Mouse (Mus musculus) testis, adult 2 months (tissue): Measurements from ENCODE around the gene St7. TPM values are rescaled to one million over a fixed set of nuclear protein-coding genes. Genes with fewer than 3 reads are reported as not detected.

Experiments
- H3K27ac ChIP-seq: fragments of 200-500 bp; 2 replicates; pipeline ENCODE4 v1.5.1; 2012; ENCODE audit warnings: low read depth, low read length; ENCODE audit not compliant: control insufficient read depth, insufficient read depth
- H3K27me3 ChIP-seq: fragments of 200-500 bp; 2 replicates; pipeline ENCODE4 v1.6.1; 2012; ENCODE audit warnings: mild to moderate bottlenecking, low read length, moderate library complexity; ENCODE audit not compliant: control insufficient read depth, insufficient read depth
- H3K36me3 ChIP-seq: fragments of 200-500 bp; 2 replicates; pipeline ENCODE4 v1.6.1; 2012; ENCODE audit warnings: mild to moderate bottlenecking, low read length; ENCODE audit not compliant: control insufficient read depth, insufficient read depth
- H3K4me1 ChIP-seq: fragments of 200-500 bp; 2 replicates; pipeline ENCODE4 v1.6.1; 2012; ENCODE audit warnings: low read length; ENCODE audit not compliant: control insufficient read depth, insufficient read depth
- H3K4me3 ChIP-seq: fragments of 200-500 bp; 2 replicates; pipeline ENCODE4 v1.5.1; 2012; ENCODE audit warnings: low read depth, mild to moderate bottlenecking, low read length, moderate library complexity, mixed read lengths; ENCODE audit not compliant: control insufficient read depth
- CTCF ChIP-seq: fragments of 200-500 bp; IDR thresholded peaks from 2 replicates; pipeline ENCODE4 v1.5.1; 2012; ENCODE audit warnings: low read depth, mild to moderate bottlenecking, inconsistent platforms, low read length, moderate library complexity; ENCODE audit not compliant: control insufficient read depth, insufficient read depth, insufficient replicate concordance
- POLR2A ChIP-seq: fragments of 200-500 bp; IDR thresholded peaks from 2 replicates; pipeline ENCODE4 v1.6.1; 2012; ENCODE audit warnings: low read depth, mild to moderate bottlenecking, inconsistent platforms, low read length, moderate library complexity; ENCODE audit not compliant: control insufficient read depth
- polyA plus RNA-seq: library from polyadenylated mRNA; depleted of rRNA; stranded (reverse); fragments of >200 nt; gene quantifications from 2 replicates; pipeline ENCODE4 v1.2.3, GENCODE M21; 2012

Gene St7
- polyA plus RNA-seq, 1 experiment: 16.1 TPM

DNA sequence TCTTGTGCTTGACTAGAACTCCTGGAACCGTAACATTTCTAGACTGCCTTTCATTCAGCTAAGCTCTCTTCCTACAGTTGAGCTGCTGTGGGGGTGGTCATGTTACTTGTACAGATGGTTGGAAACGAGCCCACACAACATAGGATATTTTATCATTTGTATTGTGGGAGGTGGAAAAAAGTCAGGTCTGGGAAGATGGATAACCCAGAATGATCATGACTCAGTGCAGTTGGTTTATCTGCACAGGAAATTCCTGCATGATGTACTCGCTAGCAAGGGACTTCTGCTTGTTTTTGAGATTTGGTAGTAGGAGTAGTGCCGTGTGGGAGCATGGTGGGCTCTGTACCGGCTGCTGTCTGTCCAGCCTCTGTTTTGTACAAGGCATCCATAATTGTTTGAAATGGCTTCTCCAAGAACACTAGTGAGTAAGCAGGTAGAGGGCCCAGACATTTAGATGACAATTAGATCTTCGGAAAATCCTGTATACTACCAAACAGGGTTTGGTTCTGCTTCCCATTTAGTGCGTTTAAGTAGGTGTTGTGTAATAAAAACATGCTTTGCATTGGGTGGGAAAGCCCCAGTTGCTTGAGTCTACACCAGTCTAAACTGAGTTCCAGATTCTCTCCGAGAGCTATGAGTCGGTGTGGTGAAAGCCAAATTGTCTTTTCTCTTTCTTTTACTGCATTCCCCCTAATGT is 71.4 kb downstream of the St7 start:
- H3K27me3 ChIP-seq: no peaks in the 10 kb centered on the region
- H3K4me1 ChIP-seq: no peaks in the 10 kb centered on the region
- TF ChIP-seq POLR2A: no peak
- no peak for TF ChIP-seq CTCF
- H3K27ac ChIP-seq: no peak overlapping the region
- no peak overlapping the region for H3K4me3 ChIP-seq
- H3K36me3 ChIP-seq: no peaks in the 10 kb centered on the region

DNA sequence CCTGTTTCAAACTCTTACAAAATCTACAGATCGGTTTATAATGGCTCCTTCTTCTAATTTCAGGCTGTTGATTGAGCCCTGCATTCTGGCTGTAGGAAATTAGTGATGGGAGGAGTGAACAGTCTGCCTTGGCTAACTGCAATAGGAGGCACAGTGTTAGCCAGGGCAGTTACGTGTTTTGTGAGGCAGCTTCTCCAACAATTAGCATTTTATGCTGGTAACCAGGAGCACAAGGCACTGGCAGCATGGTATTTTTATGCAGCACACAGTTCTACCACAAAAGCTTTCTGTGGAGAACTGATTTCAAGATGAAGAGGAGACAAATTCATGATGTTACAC is 71.9 kb downstream of the St7 start:
- Histone ChIP-seq H3K36me3 (no peaks in the 10 kb centered on the region), H3K27me3 (no peaks in the 10 kb centered on the region), H3K27ac (no peak overlapping the region), H3K4me1 (no peaks in the 10 kb centered on the region), H3K4me3 (no peak overlapping the region)
- TF ChIP-seq POLR2A (no peak), CTCF (no peak)

DNA sequence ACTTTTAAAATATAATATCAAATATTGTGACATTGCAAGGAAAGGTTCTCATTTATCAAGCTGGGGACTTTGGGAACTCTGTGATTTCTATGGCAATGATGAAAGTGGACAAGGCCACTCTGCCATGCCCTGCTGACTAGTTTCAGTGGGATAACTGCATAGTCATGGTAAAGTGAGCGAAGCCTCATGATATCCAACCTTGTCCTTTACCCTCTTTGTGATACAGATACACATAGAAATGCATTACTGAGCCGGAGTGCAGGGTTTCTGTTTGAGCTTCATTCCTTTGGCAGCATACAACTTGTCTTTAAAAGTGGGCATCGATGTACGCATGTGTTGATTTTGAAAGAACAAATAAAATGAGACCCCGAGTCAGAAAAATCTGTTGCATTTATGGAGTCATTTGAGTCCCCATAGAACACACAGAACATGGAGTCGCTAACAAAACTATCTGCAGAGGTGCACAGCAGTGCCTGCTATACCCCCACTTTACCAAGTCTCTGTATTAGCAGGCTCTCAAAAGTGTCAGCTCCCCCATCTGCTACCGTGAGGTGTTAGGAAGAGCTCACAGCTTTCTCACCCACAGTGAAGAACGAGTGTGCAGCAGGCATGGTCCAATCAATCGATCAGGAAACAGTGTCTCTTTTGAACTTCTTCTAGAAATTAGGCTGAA is 77.4 kb downstream of the St7 start:
- no peak overlapping the region for H3K27ac ChIP-seq
- H3K4me1 ChIP-seq: no peaks in the 10 kb centered on the region
- no peak overlapping the region for H3K4me3 ChIP-seq
- no peaks in the 10 kb centered on the region for H3K36me3 ChIP-seq
- H3K27me3 ChIP-seq: no peaks in the 10 kb centered on the region
- TF ChIP-seq CTCF: no peak
- no peak for TF ChIP-seq POLR2A

DNA sequence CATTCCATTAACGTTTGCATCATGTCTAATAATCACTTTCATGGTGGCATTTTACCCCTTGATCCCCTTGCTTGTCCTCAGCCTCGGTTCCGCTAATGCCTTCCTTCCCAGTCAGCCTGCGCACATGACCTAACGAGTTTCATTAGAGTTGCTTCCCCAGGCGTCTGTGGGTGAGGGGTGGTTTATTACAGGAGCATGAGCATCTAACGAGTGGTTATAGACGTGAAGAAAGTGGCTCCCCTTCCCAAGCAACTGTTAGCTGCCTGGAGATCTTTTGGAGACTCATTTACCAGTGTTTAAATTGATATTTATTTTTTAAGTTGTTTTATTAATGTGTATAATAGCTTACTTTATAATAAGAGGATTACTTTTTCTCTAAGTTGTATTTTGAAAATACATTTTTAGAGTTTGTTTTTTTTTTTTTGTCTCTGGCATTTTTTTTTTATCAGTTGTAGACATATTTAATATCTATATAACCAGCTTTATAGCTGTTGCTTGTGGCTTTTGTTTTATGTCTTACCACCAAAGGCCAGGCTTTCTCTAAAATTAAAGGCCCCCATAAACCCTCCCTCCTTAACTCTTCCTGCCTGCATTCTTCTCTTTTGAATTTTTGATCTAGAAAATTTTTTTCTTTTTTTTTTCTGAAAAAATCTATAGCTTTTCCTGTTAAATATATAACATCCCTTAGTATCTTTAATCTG is 78.1 kb downstream of the St7 start:
- H3K27ac ChIP-seq: no peak overlapping the region
- no peaks in the 10 kb centered on the region for H3K36me3 ChIP-seq
- no peak overlapping the region for H3K4me3 ChIP-seq
- no peaks in the 10 kb centered on the region for H3K27me3 ChIP-seq
- TF ChIP-seq POLR2A (no peak), CTCF (no peak)
- H3K4me1 ChIP-seq: no peaks in the 10 kb centered on the region

DNA sequence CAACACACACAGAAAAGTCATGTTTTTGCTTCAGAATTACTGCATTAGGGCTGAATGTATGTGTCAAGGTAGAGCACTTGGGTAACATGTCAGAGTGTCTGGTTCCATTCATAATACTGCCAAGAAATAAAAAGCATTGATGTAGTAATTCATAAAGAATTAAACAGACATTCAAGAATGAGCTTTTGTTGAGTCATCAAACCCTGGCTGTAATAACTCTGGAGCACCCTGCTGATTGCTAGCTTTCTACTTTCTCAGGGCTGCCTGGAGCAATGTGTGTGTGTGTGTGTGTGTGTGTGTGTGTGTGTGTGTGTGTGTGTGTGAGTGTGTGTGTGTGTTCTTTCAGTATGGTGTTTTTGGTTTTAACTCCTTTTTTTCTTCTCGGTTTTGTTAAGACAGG is 78.7 kb downstream of the St7 start:
- Histone ChIP-seq H3K4me3 (no peak overlapping the region), H3K27me3 (no peaks in the 10 kb centered on the region), H3K36me3 (no peaks in the 10 kb centered on the region), H3K27ac (no peak overlapping the region), H3K4me1 (no peaks in the 10 kb centered on the region)
- no peak for TF ChIP-seq POLR2A
- TF ChIP-seq CTCF: no peak

DNA sequence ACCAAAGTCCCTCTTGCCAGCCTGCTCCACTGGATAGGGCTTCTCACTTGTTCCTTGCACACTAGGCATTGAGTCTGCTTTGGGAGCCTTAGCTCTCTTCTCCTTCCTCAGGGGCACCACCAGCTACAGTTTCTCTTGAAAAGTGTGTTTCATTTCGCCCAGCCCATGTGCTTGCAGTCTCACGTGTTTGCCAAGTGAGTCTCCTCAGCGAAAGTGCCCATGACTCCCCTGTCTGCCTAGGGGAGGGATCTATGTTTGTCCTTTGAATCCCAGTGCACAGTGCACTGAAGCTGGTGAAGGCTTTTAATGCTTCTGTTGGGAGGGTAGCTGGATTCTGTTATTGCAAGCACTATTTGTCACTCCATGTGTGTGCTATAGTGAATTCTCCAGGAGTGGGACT is 79.8 kb downstream of the St7 start:
- Histone ChIP-seq H3K36me3 (no peaks in the 10 kb centered on the region), H3K27me3 (no peaks in the 10 kb centered on the region), H3K27ac (no peak overlapping the region), H3K4me1 (no peaks in the 10 kb centered on the region), H3K4me3 (no peak overlapping the region)
- TF ChIP-seq POLR2A (no peak), CTCF (no peak)

DNA sequence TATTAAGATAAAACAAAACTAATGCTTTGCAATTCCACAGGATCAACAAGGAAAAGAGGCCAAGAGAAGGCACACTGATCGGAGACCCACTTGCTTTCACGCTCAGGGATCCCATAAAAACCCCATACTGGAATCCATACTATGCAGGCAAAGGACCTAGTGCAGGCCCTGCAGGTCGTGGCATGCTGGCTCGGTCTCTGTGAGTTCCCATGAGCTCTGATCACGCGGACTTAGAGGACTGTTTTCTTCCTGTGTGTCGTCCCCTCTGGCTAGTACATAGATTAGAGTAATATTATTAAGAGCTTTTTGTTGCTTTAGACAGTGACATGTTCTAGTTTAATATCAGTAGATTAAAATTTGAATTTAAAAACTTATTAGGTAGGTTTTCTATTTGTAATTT is 83.3 kb downstream of the St7 start:
- H3K36me3 ChIP-seq: no peaks in the 10 kb centered on the region
- no peak for TF ChIP-seq POLR2A
- no peak for TF ChIP-seq CTCF
- no peaks in the 10 kb centered on the region for H3K4me1 ChIP-seq
- H3K27me3 ChIP-seq: no peaks in the 10 kb centered on the region
- H3K4me3 ChIP-seq: no peak overlapping the region
- H3K27ac ChIP-seq: no peak overlapping the region
